Mouse (Mus musculus) monocyte, adult 5-6 weeks (primary cell): Measurements from ENCODE around the gene Bpifa5. TPM values are rescaled to one million over a fixed set of nuclear protein-coding genes. Genes with fewer than 3 reads are reported as not detected.

Experiments used
- ATAC-seq: fragments of 153-309, 156-312 bp; replicated peaks from 2 replicates; pipeline ENCODE4 v1.8.0; 2017; ENCODE audit warnings: mild to moderate bottlenecking; ENCODE audit not compliant: low TSS enrichment, insufficient number of reproducible peaks, severe bottlenecking, poor library complexity, low FRiP score
- total RNA-seq: library from RNA; stranded (forward); fragments of 200-1000, 200-491, 200-594 nt; gene quantifications from 3 replicates; pipeline ENCODE4 v1.2.3, GENCODE M21; 2017

Bpifa5 gene
- total RNA-seq, 1 experiment from 2014 or later = not detected

DNA sequence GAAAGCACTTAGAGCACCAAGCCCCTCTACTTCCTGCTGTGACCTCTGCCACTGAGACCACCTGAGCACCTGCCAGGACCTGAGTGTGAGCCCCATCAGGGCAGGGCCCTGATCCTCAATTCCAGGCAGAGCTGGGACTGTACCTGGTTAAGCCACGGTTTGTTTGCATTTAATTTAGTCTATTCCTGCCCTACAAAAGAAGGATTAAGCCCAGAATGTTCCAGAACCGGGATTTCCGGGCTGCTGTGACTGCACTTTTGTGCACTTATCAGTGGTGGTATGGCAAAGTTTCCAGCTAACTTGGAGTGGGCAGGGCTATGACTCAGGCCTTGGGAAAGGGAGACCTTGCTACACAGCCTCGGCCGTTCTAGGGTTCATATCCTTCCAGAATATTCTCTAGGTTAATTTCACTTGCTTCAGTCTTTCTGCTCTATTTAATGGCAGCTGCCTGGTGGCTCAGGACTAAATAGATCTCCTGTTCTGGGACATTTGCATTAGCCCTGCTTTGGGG is 31.6 kb downstream of the Bpifa5 start:
- no peak for ATAC-seq

- ATAC-seq = no peak
Measured at GRCm38 (mm10) chr2:154197036-154197435, 34.6 kb downstream of the Bpifa5 start.

DNA sequence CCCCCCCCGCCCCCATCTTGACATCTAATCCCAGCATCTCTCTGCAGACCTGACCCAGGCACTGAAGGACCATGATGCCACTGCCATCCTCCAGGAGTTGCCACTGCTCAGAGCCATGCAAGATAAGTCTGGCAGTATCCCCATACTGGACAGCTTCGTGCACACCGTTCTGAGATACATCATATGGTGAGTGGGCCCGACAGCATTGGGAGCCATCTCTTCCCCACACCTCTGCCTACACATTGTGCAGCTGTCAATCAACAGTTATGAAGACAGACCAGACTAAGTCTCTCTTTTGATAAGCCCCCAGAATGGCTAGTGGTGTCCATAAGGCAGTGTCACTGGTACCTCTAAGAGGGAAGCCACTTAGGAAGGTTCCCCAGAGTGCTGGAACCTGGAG is 42.2 kb downstream of the Bpifa5 start:
- no peak for ATAC-seq

DNA sequence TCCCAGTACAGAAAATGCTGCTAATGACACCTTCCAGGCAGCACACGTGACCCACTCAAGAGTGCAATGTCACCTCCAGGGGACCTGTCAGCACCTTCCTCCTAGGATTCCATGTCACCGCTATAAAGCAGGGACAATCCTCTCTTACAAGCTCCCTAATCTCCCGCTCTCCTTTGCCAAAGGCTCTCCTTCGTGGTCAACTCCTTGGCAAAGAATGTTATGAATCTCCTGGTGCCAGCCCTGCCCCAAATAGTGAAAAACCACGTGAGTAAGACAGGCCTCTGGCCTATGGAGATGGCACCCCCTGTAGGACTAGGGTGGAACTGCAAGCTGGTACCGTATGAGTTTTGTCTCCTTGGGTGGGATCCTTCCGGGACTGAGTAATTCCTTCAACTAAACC is 44.5 kb downstream of the Bpifa5 start:
- no peak for ATAC-seq

GRCm38 (mm10) chr2:154209112-154209511 is 46.7 kb downstream of the Bpifa5 start:
- no peak for ATAC-seq

- no peak for ATAC-seq
Measured at GRCm38 (mm10) chr2:154211121-154211520, 48.7 kb downstream of the Bpifa5 start.

DNA sequence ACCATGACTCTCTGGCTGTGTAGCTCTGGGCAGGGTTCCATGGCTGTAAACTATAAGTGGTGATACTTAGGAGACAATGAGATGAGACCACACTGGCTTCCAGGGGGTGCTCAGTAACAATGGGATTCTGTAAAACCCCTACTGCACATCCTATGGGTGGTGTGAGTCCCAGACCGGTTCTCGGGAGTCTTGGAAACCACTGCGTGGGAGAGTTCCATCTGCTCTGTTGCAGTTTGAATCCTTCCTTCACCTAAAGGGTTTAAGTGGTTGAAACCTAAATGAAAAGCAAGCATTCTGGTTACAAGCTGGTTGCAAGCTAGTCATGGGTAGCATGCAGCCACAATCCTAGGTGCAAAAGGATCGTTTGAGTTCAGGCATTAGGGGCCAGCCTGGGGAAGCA is 49.5 kb downstream of the Bpifa5 start:
- no peak for ATAC-seq

GRCm38 (mm10) chr2:154215191-154215590 is 52.8 kb downstream of the Bpifa5 start:
- ATAC-seq = peak; percentile 59; the same call in 1 of the 2 replicates

Other genes starting within 250 kb of the Bpifa5 start
- not detected in 3 replicates for gene Bpifb3, start 244.4 kb upstream of the Bpifa5 start, total RNA-seq
- gene Bpifb4, start 224.4 kb upstream of the Bpifa5 start, total RNA-seq = not detected in 3 replicates
- gene Bpifa6, start 187.7 kb upstream of the Bpifa5 start, total RNA-seq = not detected in 3 replicates
- not detected in 3 replicates for gene Bpifa2, start 154.3 kb upstream of the Bpifa5 start, total RNA-seq
- 1.8 TPM in 1 of 3 replicates, not detected in the others for gene Bpifa3, start 32.3 kb upstream of the Bpifa5 start, total RNA-seq
- not detected in 3 replicates for gene Bpifa1, start 19.7 kb upstream of the Bpifa5 start, total RNA-seq
- not detected in 3 replicates for gene Bpifb1, start 28.2 kb downstream of the Bpifa5 start, total RNA-seq
- gene Bpifb5, start 61.1 kb downstream of the Bpifa5 start, total RNA-seq = not detected in 3 replicates
- gene Bpifb9a, start 95.2 kb downstream of the Bpifa5 start, total RNA-seq = not detected in 3 replicates
- gene Bpifb9b, start 144.6 kb downstream of the Bpifa5 start, total RNA-seq = not detected in 3 replicates
- gene Cdk5rap1, start 210.4 kb downstream of the Bpifa5 start, total RNA-seq = 8.5 to 13.1 TPM (median 9.7 TPM) in 3 replicates
- 4.8 to 10.8 TPM (median 4.9 TPM) in 3 replicates for gene Snta1, start 245.5 kb downstream of the Bpifa5 start, total RNA-seq